Mouse (Mus musculus): Measurements from ENCODE around the gene Gm12790. TPM values are rescaled to one million over a fixed set of nuclear protein-coding genes. Genes with fewer than 3 reads are reported as not detected.
"Not testable (repeated sequence)": the region's sequence is repeated elsewhere in the genome, so short reads cannot be mapped to it uniquely, and the experiment has no call there.

The Gm12790 gene
- not detected in 2 replicates for polyA plus RNA-seq (2015; fragmentation: Nextera tagmentation; extraction: Ambion mirVana)

GRCm38 (mm10) chr4:101980949-101981348, at the start of gene Gm12790:
Gene Gm12790 (minus strand): TSS chr4:101981049.
- H3K27ac ChIP-seq; H3K4me2 ChIP-seq; H3K9me3 ChIP-seq; ATAC-seq (ENCODE audit: borderline replicate concordance, extremely low read depth, low FRiP score, low TSS enrichment); H3K9ac ChIP-seq; H3K36me3 ChIP-seq; H3K4me1 ChIP-seq; H3K4me3 ChIP-seq; H3K27me3 ChIP-seq: not testable (repeated sequence)
- 71% methylated on average over 1 of the region's 5 CpGs for WGBS

- no peaks in the 10 kb centered on the region for H3K27me3 ChIP-seq
- H3K27ac ChIP-seq: no peak overlapping the region
- no peak overlapping the region for H3K4me2 ChIP-seq
- no peaks in the 10 kb centered on the region for H3K9me3 ChIP-seq
- no peak overlapping the region for H3K4me3 ChIP-seq
- no peaks in the 10 kb centered on the region for H3K4me1 ChIP-seq
- no peak for ATAC-seq (ENCODE audit: borderline replicate concordance, extremely low read depth, low FRiP score, low TSS enrichment)
- no peak overlapping the region for H3K9ac ChIP-seq
- H3K36me3 ChIP-seq: no peaks in the 10 kb centered on the region
- WGBS: 75% methylated on average over 6 of the region's 6 CpGs
Observed at GRCm38 (mm10) chr4:102026619-102027018, 45.8 kb upstream of the Gm12790 start.

- Histone ChIP-seq H3K27ac (no peak overlapping the region), H3K36me3 (no peaks in the 10 kb centered on the region), H3K27me3 (no peaks in the 10 kb centered on the region), H3K4me1 (no peaks in the 10 kb centered on the region), H3K4me2 (no peak overlapping the region), H3K9me3 (no peaks in the 10 kb centered on the region), H3K9ac (no peak overlapping the region), H3K4me3 (no peak overlapping the region)
- no peak for ATAC-seq (ENCODE audit: borderline replicate concordance, extremely low read depth, low FRiP score, low TSS enrichment)
- WGBS: 34% methylated on average over 15 of the region's 15 CpGs
Observed at GRCm38 (mm10) chr4:101998267-101998922, 17.5 kb upstream of the Gm12790 start.

GRCm38 (mm10) chr4:101997426-101997825, 16.6 kb upstream of the Gm12790 start:
- Histone ChIP-seq H3K9me3 (no peaks in the 10 kb centered on the region), H3K4me1 (no peaks in the 10 kb centered on the region), H3K36me3 (no peaks in the 10 kb centered on the region), H3K4me3 (no peak overlapping the region), H3K27me3 (no peaks in the 10 kb centered on the region), H3K9ac (no peak overlapping the region), H3K27ac (no peak overlapping the region), H3K4me2 (no peak overlapping the region)
- WGBS: 84% methylated on average over 5 of the region's 5 CpGs
- ATAC-seq (ENCODE audit: borderline replicate concordance, extremely low read depth, low FRiP score, low TSS enrichment): no peak

GRCm38 (mm10) chr4:101986326-101986725, 5.5 kb upstream of the Gm12790 start, which contains the start of gene Gm12789:
Gene Gm12789 (plus strand): TSS chr4:101986626.
- H3K4me2 ChIP-seq; H3K27ac ChIP-seq; H3K9me3 ChIP-seq; H3K9ac ChIP-seq; H3K36me3 ChIP-seq; ATAC-seq (ENCODE audit: borderline replicate concordance, extremely low read depth, low FRiP score, low TSS enrichment); H3K4me1 ChIP-seq; H3K4me3 ChIP-seq; H3K27me3 ChIP-seq: not testable (repeated sequence)
- WGBS: 86% methylated on average over 2 of the region's 2 CpGs

GRCm38 (mm10) chr4:101985678-101986077, 4.8 kb upstream of the Gm12790 start:
- Histone ChIP-seq H3K36me3 (no peaks in the 10 kb centered on the region), H3K9ac (no peak overlapping the region), H3K4me3 (no peak overlapping the region), H3K27ac (no peak overlapping the region), H3K27me3 (no peaks in the 10 kb centered on the region), H3K4me2 (no peak overlapping the region), H3K9me3 (no peaks in the 10 kb centered on the region), H3K4me1 (no peaks in the 10 kb centered on the region)
- no peak for ATAC-seq (ENCODE audit: borderline replicate concordance, extremely low read depth, low FRiP score, low TSS enrichment)
- WGBS: 82% methylated on average over 5 of the region's 5 CpGs

- not testable (repeated sequence) for H3K4me1 ChIP-seq; H3K9ac ChIP-seq; ATAC-seq (ENCODE audit: borderline replicate concordance, extremely low read depth, low FRiP score, low TSS enrichment); H3K27ac ChIP-seq; H3K36me3 ChIP-seq; H3K9me3 ChIP-seq; H3K27me3 ChIP-seq; H3K4me3 ChIP-seq; H3K4me2 ChIP-seq
- WGBS: 60% methylated on average over 2 of the region's 2 CpGs
Observed at GRCm38 (mm10) chr4:101940107-101940506, 40.7 kb downstream of the Gm12790 start, which contains the start of gene Gm12794. Gene Gm12794 (plus strand): TSS chr4:101940407.

Other genes with a start within 250 kb of the Gm12790 start
- gene B020004J07Rik, start 137.0 kb downstream of the Gm12790 start, polyA plus RNA-seq (2015; fragmentation: Nextera tagmentation; extraction: Ambion mirVana): not detected in 2 replicates
- gene C130073F10Rik, start 87.3 kb downstream of the Gm12790 start, polyA plus RNA-seq (2015; fragmentation: Nextera tagmentation; extraction: Ambion mirVana): 0.35 TPM in 1 of 2 replicates, not detected in the other
- not detected in 2 replicates for gene Gm12800, start 71.9 kb downstream of the Gm12790 start, polyA plus RNA-seq (2015; fragmentation: Nextera tagmentation; extraction: Ambion mirVana)
- not detected in 2 replicates for gene Gm12794, start 40.6 kb downstream of the Gm12790 start, polyA plus RNA-seq (2015; fragmentation: Nextera tagmentation; extraction: Ambion mirVana)
- not detected in 2 replicates for gene Gm12789, start 5.6 kb upstream of the Gm12790 start, polyA plus RNA-seq (2015; fragmentation: Nextera tagmentation; extraction: Ambion mirVana)
- gene Pde4b, start 106.5 kb upstream of the Gm12790 start, polyA plus RNA-seq (2015; fragmentation: Nextera tagmentation; extraction: Ambion mirVana): 37.3 and 40.5 TPM in 2 replicates

Data from lung, embryonic 15.5 days (tissue).